Mouse (Mus musculus) neutrophil, adult 65 days (primary cell): ENCODE data around the gene Prss29. TPM values are rescaled to one million over a fixed set of nuclear protein-coding genes. Genes with fewer than 3 reads are reported as not detected.

ENCODE experiments used
- total RNA-seq: library from RNA; stranded (reverse); gene quantifications from 2 replicates; pipeline ENCODE4 v1.2.4, GENCODE M21; 2023

The Prss29 gene
- not detected in 2 replicates for total RNA-seq

DNA sequence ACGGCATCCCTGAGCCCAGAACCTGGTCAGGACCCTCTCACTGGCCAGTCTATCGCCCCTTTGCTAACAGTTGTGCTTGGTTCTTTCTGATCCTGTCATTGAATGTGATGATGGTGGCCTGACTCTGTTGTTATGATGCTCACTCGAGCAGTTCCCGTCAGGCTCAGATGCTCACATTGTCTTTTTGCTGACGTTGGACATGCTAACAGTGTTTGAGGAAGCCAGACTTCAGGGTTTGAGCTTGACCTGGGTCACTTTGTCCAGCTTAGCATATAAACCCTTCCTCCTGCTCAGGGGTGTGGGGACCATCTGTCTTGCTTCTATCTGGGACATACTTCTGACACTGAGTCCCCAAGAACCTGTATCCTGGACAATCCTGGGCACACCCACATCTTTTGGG is at the start of gene Prss29:
Gene Prss29 (plus strand): TSS at position 301 of the 400 bp plus-strand sequence.

DNA sequence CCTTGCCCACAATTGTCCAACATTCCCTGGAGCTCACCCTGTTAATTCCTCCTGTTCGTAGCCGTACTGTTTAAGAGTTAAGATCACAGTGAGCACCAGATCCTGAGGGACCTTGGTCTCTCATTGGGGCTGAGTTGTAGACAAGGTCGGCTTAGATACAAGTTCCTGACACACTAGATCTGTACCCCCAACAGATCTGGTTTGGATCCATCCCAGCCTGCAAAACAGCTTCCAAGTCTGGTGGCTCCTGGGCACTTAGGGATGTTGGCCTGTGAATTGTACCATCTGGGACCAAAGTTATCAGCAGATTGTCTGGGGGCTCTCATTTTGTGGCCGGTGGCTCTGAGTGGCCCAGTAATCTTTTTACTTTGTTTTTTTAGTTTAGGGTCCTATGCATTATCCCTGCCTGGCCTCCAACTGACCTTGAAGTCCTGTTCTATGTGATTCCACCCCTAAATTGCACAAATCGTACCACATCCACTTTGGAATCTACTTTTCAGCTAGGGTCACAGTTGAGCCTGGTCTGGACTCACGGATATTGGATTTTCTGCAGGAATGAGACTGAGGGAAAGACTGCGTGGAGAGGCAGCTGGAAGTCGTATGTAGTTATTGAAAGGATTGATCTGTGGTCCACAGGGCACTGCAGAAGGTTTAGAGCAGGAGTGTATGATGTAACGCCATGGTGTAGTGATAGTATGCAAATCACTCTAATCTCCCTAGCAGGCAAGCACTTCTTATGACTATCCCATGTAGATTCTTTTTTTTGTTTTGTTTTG is 43.7 kb upstream of the Prss29 start, which contains the start of gene Ube2i:
Gene Ube2i (minus strand): TSS at position 52 of the 776 bp plus-strand sequence.

DNA sequence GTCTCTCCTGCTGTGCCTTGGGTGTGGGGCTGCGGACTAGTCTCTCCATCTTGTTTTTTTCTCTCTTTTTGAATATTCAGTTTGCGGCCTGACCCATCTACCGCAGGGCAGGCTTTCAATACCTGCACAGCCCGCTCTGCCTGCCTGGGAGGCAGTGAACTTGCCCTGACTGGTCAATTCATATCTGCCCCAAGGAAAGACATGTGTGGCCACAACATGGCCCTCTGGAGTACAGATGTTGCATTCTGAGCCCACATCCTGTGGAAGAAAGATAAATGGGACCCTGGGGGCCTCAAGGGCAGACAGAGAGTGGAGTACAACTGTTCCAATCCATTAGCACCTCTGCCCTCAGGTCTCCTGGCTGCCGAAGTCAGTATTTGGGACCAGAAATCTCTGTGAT is 20.4 kb upstream of the Prss29 start, which contains the start of gene Prss34:
Gene Prss34 (plus strand): TSS at position 301 of the 400 bp plus-strand sequence.

DNA sequence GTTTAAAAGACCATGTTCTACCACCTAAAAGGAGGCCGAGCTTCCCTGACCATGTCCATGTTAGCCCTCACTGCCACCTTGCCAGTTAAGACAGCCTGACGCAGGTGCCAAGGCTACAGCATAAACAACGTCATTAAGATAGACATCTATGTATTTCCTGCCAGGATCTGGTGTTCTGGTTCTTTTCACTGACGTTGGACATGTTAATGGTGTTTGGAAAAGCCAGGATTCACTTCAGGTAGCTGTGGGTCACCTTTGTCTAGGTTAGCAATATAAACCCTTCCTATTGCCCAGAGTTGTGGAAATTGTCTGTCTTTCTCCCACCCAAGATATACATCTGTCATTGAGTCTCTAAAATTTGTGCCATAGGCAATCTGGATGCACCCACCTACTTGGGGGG is 10.1 kb upstream of the Prss29 start, which contains the start of gene Prss28:
Gene Prss28 (plus strand): TSS at position 301 of the 400 bp plus-strand sequence.

DNA sequence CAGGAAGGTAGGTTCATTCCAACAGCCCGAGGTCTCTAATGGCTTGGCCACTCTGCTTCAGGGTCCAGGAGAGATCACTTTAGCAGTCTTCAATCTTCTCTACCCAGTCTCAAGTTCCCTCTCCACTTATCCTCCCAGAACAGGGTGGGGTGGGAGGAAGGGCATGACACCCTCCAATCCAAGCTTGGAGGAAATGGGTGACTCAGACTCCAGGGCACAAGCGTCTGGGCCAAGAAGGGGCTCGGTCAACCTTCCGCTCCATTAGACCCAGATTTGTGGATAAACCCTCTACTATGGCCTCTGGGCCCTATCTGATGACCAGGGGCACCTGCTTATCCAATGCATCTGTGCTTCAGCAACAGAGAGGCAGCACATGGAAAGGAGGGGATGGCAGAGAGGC is 27.0 kb downstream of the Prss29 start, which contains the start of gene Tpsab1:
Gene Tpsab1 (minus strand): TSS at position 101 of the 400 bp plus-strand sequence.

DNA sequence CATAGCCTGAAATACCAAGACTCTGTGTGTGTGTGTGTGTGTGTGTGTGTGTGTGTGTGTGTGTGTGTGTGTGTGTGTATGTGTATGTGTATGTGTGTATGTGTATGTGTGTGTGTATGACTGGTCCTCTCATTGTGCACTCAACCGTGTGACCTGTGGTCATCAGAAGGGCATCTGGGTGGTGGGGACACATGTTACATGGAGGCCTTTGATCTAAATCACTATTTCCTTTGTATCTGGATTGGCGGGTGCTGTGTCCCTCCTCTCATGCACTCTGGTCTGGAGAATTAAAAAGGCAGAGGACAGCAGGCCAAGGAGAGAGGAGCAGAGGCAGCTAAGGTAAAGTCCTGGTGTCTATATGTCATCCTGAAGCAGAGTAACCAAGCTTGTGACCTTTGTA is 47.6 kb downstream of the Prss29 start, which contains the start of gene Tpsb2:
Gene Tpsb2 (plus strand): TSS at position 301 of the 400 bp plus-strand sequence.

DNA sequence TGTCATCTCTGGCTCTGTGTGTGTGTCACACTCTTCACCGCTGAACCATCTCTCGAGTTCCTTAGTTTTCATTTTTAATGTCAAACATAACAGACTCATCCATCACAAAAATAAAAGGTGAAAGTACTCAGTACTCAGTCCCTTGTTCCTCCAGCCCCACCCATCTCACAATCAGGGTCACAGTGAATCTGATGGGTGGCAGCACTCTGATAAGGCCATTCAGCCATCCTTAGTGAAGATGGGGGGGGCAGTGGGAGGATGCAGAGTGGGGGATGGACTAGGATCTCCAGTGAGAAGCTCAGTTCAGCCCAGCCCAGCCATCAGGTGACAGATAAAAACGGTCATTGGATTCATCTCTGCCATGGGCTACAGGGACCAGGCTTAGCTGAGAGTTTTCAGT is 50.5 kb downstream of the Prss29 start, which contains the start of gene Tpsg1:
Gene Tpsg1 (plus strand): TSS at position 301 of the 400 bp plus-strand sequence.

Other genes starting within 250 kb of the Prss29 start
- not detected in 2 replicates for gene Tmem204, start 235.1 kb upstream of the Prss29 start, total RNA-seq
- gene Telo2, start 202.7 kb upstream of the Prss29 start, total RNA-seq: 5.9 and 8.6 TPM in 2 replicates
- not detected in 2 replicates for gene Ptx4, start 197.9 kb upstream of the Prss29 start, total RNA-seq
- gene Clcn7, start 185.3 kb upstream of the Prss29 start, total RNA-seq: 17.0 and 29.6 TPM in 2 replicates
- not detected in 2 replicates for gene Ccdc154, start 156.2 kb upstream of the Prss29 start, total RNA-seq
- gene Gm38655, start 143.2 kb upstream of the Prss29 start, total RNA-seq: not detected in 2 replicates
- gene BC003965, start 134.1 kb upstream of the Prss29 start, total RNA-seq: 5.5 and 6.8 TPM in 2 replicates
- 18.6 and 26.5 TPM in 2 replicates for gene Unkl, start 130.3 kb upstream of the Prss29 start, total RNA-seq
- 12.1 and 18.8 TPM in 2 replicates for gene Gnptg, start 78.5 kb upstream of the Prss29 start, total RNA-seq
- 5.8 and 8.9 TPM in 2 replicates for gene Tsr3, start 78.5 kb upstream of the Prss29 start, total RNA-seq
- 4.4 and 6.8 TPM in 2 replicates for gene Baiap3, start 62.3 kb upstream of the Prss29 start, total RNA-seq
- 213 and 244 TPM in 2 replicates for gene Ube2i, start 44.0 kb upstream of the Prss29 start, total RNA-seq
- 80.0 and 94.6 TPM in 2 replicates for gene Prss34, start 20.3 kb upstream of the Prss29 start, total RNA-seq
- not detected in 2 replicates for gene Prss28, start 10.0 kb upstream of the Prss29 start, total RNA-seq
- not detected in 2 replicates for gene Tpsab1, start 26.9 kb downstream of the Prss29 start, total RNA-seq
- not detected in 2 replicates for gene Tpsb2, start 47.7 kb downstream of the Prss29 start, total RNA-seq
- gene Tpsg1, start 50.6 kb downstream of the Prss29 start, total RNA-seq: not detected in 2 replicates
- gene Cacna1h, start 115.1 kb downstream of the Prss29 start, total RNA-seq: 0.19 and 0.25 TPM in 2 replicates
- not detected in 2 replicates for gene Tekt4, start 136.0 kb downstream of the Prss29 start, total RNA-seq
- not detected in 2 replicates for gene Sstr5, start 178.6 kb downstream of the Prss29 start, total RNA-seq